Mouse (Mus musculus) midbrain, embryonic 14.5 days (tissue): Measurements from ENCODE around the gene Jakmip3. TPM values are rescaled to one million over a fixed set of nuclear protein-coding genes. Genes with fewer than 3 reads are reported as not detected.

Source experiments
- ATAC-seq: fragments of 200-750 bp; cut with Nextera tagmentation; 2 replicates; pipeline ENCODE4 v1.8.0; 2017; ENCODE audit warnings: moderate number of reproducible peaks, moderate library complexity; ENCODE audit not compliant: low FRiP score, low TSS enrichment
- DNase-seq: peaks from one replicate; pipeline ENCODE4 v3.0.0-alpha.2; 2015
- H3K27ac ChIP-seq: fragments of 300-500 bp; sonication (generic); replicated peaks from 2 replicates; pipeline ENCODE4 v1.5.1; 2014; ENCODE audit warnings: mild to moderate bottlenecking, low read depth, low read length, moderate library complexity
- H3K27me3 ChIP-seq: fragments of 300-500 bp; sonication (generic); 2 replicates; pipeline ENCODE4 v1.6.1; 2014; ENCODE audit warnings: low read length, control low read depth, mixed read lengths; ENCODE audit not compliant: control insufficient read depth, insufficient read depth
- H3K36me3 ChIP-seq: fragments of 300-500 bp; sonication (generic); 2 replicates; pipeline ENCODE4 v1.6.1; 2014; ENCODE audit warnings: low read length, control low read depth; ENCODE audit not compliant: control insufficient read depth, insufficient read depth
- H3K4me1 ChIP-seq: fragments of 300-500 bp; sonication (generic); 2 replicates; pipeline ENCODE4 v1.6.1; 2014; ENCODE audit warnings: mild to moderate bottlenecking, antibody characterized with exemption, low read length, control low read depth; ENCODE audit not compliant: control insufficient read depth, insufficient read depth
- H3K4me2 ChIP-seq: fragments of 300-500 bp; sonication (generic); 2 replicates; pipeline ENCODE4 v1.6.1; 2014; ENCODE audit warnings: mild to moderate bottlenecking, low read length, moderate library complexity
- H3K4me3 ChIP-seq: fragments of 300-500 bp; sonication (generic); replicated peaks from 2 replicates; pipeline ENCODE4 v1.5.1; 2014; ENCODE audit warnings: low read depth, low read length
- H3K9ac ChIP-seq: fragments of 300-500 bp; sonication (generic); replicated peaks from 2 replicates; pipeline ENCODE4 v1.6.1; 2014; ENCODE audit warnings: mild to moderate bottlenecking, low read length, moderate library complexity
- H3K9me3 ChIP-seq: fragments of 300-500 bp; sonication (generic); 2 replicates; pipeline ENCODE4 v1.6.1; 2016; ENCODE audit warnings: low read length, control low read depth, mixed read lengths; ENCODE audit not compliant: control insufficient read depth
- WGBS: fragments of 180-500 bp; shearing (Covaris S2); extraction: QIAGEN DNeasy Blood & Tissue Kit; methylation state at CpG from one replicate; pipeline ENCODE4 v1.1.7; 2014; 5-methylcytosine and 5-hydroxymethylcytosine counted together
- polyA plus RNA-seq: library from polyadenylated mRNA; unstranded; fragments of >200 nt; fragmentation: Nextera tagmentation; extraction: Ambion mirVana; gene quantifications from 2 replicates; pipeline ENCODE4 v1.2.1, GENCODE M21; 2014

Gene Jakmip3
- polyA plus RNA-seq, 1 experiment from 2014 or later, result 5.4 TPM

GRCm38 (mm10) chr7:139092676-139093075 lies 152.1 kb downstream of the Jakmip3 start:
- H3K4me2 ChIP-seq, result no peak overlapping the region
- peaks cover 15% of the 10 kb centered on the region for H3K4me1 ChIP-seq
- H3K27ac ChIP-seq, result no peak overlapping the region
- no peak for DNase-seq
- ATAC-seq, result no peak
- no peaks in the 10 kb centered on the region for H3K9me3 ChIP-seq
- no peaks in the 10 kb centered on the region for H3K27me3 ChIP-seq
- WGBS, result over 99% methylated on average over 5 of the region's 5 CpGs
- no peak overlapping the region for H3K9ac ChIP-seq
- H3K4me3 ChIP-seq, result no peak overlapping the region
- H3K36me3 ChIP-seq, result peaks cover 78% of the 10 kb centered on the region

- ATAC-seq (no peak), DNase-seq (no peak)
- Histone ChIP-seq H3K36me3 (peaks cover 82% of the 10 kb centered on the region), H3K27me3 (no peaks in the 10 kb centered on the region), H3K27ac (no peak overlapping the region), H3K4me2 (no peak overlapping the region), H3K9ac (no peak overlapping the region), H3K4me1 (peaks cover 11% of the 10 kb centered on the region), H3K4me3 (no peak overlapping the region), H3K9me3 (no peaks in the 10 kb centered on the region)
- 93% methylated on average over 5 of the region's 5 CpGs for WGBS
These were observed 152.6 kb downstream of the Jakmip3 start for GRCm38 (mm10) chr7:139093124-139093523.

GRCm38 (mm10) chr7:139093781-139094180 lies 153.3 kb downstream of the Jakmip3 start:
- Histone ChIP-seq H3K36me3 (peaks cover 89% of the 10 kb centered on the region), H3K4me3 (no peak overlapping the region), H3K9ac (no peak overlapping the region), H3K4me2 (no peak overlapping the region), H3K9me3 (no peaks in the 10 kb centered on the region), H3K27me3 (no peaks in the 10 kb centered on the region), H3K4me1 (peaks cover 4% of the 10 kb centered on the region; the same call in 1 of the 2 replicates), H3K27ac (no peak overlapping the region)
- 91% methylated on average over 7 of the region's 7 CpGs for WGBS
- ATAC-seq (no peak), DNase-seq (no peak)

- Histone ChIP-seq H3K36me3 (peaks cover 90% of the 10 kb centered on the region), H3K27ac (no peak overlapping the region), H3K27me3 (no peaks in the 10 kb centered on the region), H3K9ac (no peak overlapping the region), H3K4me3 (no peak overlapping the region), H3K9me3 (no peaks in the 10 kb centered on the region), H3K4me2 (no peak overlapping the region), H3K4me1 (no peaks in the 10 kb centered on the region)
- 85% methylated on average over 6 of the region's 6 CpGs for WGBS
- ATAC-seq (no peak), DNase-seq (no peak)
These were observed 154.2 kb downstream of the Jakmip3 start for GRCm38 (mm10) chr7:139094761-139095160.

DNA sequence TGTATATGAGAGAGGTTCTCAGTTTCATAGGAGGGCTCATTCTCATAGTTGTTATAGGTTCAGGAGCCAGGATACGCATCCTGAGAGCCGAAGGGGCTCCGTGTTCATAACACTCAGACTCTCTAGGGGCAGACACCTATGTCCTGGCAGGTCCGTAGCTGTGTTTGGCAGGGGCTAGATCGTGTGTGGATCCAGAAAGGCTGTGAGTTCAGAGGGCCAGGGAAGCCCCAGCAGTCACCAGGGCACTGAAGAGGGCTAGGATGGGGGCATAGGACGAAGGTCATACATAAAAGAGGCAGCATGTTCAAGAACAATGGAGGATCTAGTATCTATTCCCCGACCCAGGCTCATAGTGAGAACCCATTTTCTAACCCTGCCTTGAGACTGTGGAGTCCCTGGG lies 154.8 kb downstream of the Jakmip3 start:
- H3K4me3 ChIP-seq, result no peak overlapping the region
- no peak for ATAC-seq
- no peak for DNase-seq
- H3K4me1 ChIP-seq, result no peaks in the 10 kb centered on the region
- H3K36me3 ChIP-seq, result peaks cover 90% of the 10 kb centered on the region
- H3K9ac ChIP-seq, result no peak overlapping the region
- H3K27ac ChIP-seq, result no peak overlapping the region
- no peaks in the 10 kb centered on the region for H3K27me3 ChIP-seq
- no peaks in the 10 kb centered on the region for H3K9me3 ChIP-seq
- 82% methylated on average over 7 of the region's 7 CpGs for WGBS
- H3K4me2 ChIP-seq, result no peak overlapping the region

DNA sequence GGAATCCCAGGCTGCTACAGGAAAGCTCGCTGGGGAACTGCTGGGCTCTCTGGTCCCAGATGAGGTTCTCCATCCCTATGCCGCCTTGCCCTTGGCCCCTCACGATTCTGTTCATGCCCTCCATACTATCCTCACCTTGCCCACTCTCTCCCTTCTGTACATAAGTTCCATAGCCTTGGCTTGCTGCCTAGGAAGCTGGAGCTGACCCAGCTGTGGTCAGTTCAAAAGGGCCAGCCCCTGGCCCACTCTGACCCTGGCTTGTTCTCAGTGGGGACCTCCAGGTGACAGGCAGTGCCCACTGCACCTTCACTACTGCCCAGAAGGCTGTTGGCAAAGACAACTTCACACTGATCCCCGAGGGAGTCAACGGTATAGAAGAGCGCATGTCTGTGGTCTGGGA lies 155.9 kb downstream of the Jakmip3 start:
- Histone ChIP-seq H3K9me3 (no peaks in the 10 kb centered on the region), H3K4me1 (no peaks in the 10 kb centered on the region), H3K27me3 (no peaks in the 10 kb centered on the region), H3K9ac (no peak overlapping the region), H3K27ac (no peak overlapping the region), H3K36me3 (peaks cover 90% of the 10 kb centered on the region), H3K4me3 (no peak overlapping the region), H3K4me2 (no peak overlapping the region)
- WGBS, result 92% methylated on average over 6 of the region's 6 CpGs
- ATAC-seq (no peak), DNase-seq (no peak)

DNA sequence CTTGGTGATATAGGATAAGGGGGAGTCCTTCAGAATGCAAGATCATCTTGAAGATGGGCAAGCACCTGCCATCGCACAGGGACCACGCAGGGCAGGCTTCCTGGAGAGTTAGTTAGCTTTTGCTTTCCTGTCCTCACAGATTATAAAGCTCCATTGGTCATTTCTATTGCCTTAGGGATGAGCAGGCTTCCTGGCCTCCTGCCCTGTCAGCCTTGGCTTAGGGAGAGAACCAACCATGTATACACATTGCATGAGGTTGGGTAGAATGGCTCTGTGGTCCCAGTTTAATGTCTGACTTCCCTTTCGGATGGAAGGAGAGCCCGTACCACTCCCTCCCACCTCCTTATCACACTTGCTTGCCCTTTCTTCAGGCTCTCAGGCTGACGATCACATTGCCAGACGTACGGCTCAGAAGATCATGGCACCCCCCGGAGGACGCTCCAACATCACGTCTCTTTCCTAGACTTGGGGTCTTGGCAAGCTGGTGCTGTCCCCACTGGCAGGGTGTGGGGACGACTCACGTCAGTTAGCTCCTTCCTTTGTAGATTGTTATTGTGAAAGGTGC lies 160.1 kb downstream of the Jakmip3 start:
- Histone ChIP-seq H3K4me2 (no peak overlapping the region), H3K4me3 (no peak overlapping the region), H3K4me1 (no peaks in the 10 kb centered on the region), H3K9ac (no peak overlapping the region), H3K27me3 (no peaks in the 10 kb centered on the region), H3K36me3 (peaks cover 53% of the 10 kb centered on the region), H3K9me3 (no peaks in the 10 kb centered on the region), H3K27ac (no peak overlapping the region)
- DNase-seq, result no peak
- ATAC-seq, result no peak
- WGBS, result 71% methylated on average over 12 of the region's 12 CpGs

- Histone ChIP-seq H3K27ac (no peak overlapping the region), H3K36me3 (peaks cover 47% of the 10 kb centered on the region), H3K4me2 (no peak overlapping the region), H3K4me1 (no peaks in the 10 kb centered on the region), H3K27me3 (no peaks in the 10 kb centered on the region), H3K4me3 (no peak overlapping the region), H3K9me3 (no peaks in the 10 kb centered on the region), H3K9ac (no peak overlapping the region)
- ATAC-seq (no peak), DNase-seq (no peak)
- 74% methylated on average over 10 of the region's 10 CpGs for WGBS
These were observed 160.8 kb downstream of the Jakmip3 start for GRCm38 (mm10) chr7:139101286-139101804.

GRCm38 (mm10) chr7:139101826-139102225 lies 161.3 kb downstream of the Jakmip3 start:
- peaks cover 42% of the 10 kb centered on the region for H3K36me3 ChIP-seq
- H3K9me3 ChIP-seq, result no peaks in the 10 kb centered on the region
- no peaks in the 10 kb centered on the region for H3K4me1 ChIP-seq
- H3K27ac ChIP-seq, result no peak overlapping the region
- H3K9ac ChIP-seq, result no peak overlapping the region
- no peak overlapping the region for H3K4me3 ChIP-seq
- H3K27me3 ChIP-seq, result no peaks in the 10 kb centered on the region
- 78% methylated on average over 3 of the region's 3 CpGs for WGBS
- ATAC-seq (no peak), DNase-seq (no peak)
- no peak overlapping the region for H3K4me2 ChIP-seq
